Mouse (Mus musculus): ENCODE measurements at regions not wholly inside any gene's neighbourhood (a gene's known extent, or its start where the extent isn't known, plus 50 kb on each side); places are given as distances from the start of the nearest gene placed in this dataset.

GRCm38 (mm10) chr2:174178801-174179200 is 68.7 kb downstream of the Npepl1 start:
- Histone ChIP-seq H3K4me3 (ENCODE audit: insufficient read depth, low read length) (no peak overlapping the region), H3K4me1 (ENCODE audit: control insufficient read depth, insufficient read depth, low read length) (no peaks in the 10 kb centered on the region), H3K27ac (ENCODE audit: insufficient read depth, low read length) (no peak overlapping the region)
- TF ChIP-seq CTCF (IDR thresholded peaks at IDR 0.05; ENCODE audit: borderline replicate concordance, insufficient read depth, low read length) = no peak
- TF ChIP-seq POLR2A (IDR thresholded peaks at IDR 0.05; ENCODE audit: low read depth, low read length) = no peak

DNA sequence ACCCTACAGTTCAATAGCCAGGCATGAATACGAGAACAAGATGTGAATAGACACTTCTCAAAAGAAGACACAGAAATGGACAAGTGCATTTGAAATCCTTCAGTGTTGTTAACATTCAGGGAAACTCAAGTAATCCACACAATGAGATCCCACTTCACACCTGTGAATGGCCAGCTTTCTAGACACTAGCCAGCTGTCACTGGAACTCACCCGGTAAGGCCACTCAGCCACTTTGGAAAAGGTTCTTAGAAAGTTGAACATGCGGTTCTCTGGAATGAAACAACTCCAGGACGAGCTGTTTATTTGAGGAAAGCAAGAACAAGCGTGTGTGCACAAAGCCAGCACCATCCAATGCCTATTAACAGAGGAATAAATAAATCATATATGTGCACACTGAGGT is 74.6 kb downstream of the Npepl1 start:
- no peak overlapping the region for H3K4me3 ChIP-seq (ENCODE audit: insufficient read depth, low read length)
- no peaks in the 10 kb centered on the region for H3K4me1 ChIP-seq (ENCODE audit: control insufficient read depth, insufficient read depth, low read length)
- no peak overlapping the region for H3K27ac ChIP-seq (ENCODE audit: insufficient read depth, low read length)
- TF ChIP-seq CTCF (IDR thresholded peaks at IDR 0.05; ENCODE audit: borderline replicate concordance, insufficient read depth, low read length) (no peak), POLR2A (IDR thresholded peaks at IDR 0.05; ENCODE audit: low read depth, low read length) (no peak)

DNA sequence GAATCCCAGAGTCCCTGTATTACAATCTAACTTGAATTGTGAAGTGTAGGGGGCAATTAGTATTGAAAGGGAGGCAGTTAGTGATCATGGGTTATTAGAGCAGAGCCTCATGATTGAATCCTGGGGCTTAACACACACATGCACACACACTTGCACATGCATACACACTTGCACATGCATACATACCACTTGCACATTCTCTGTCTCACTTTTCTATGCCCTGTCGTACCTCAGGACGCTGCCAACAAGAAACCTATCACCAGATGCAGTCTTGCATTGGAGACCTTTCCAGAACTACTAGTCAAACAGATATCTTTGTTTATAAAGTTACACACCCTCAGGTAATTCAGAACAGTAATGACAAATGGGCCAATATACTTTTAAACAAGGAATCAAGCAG is 80.9 kb downstream of the Npepl1 start:
- no peak overlapping the region for H3K27ac ChIP-seq (ENCODE audit: insufficient read depth, low read length)
- no peak for TF ChIP-seq CTCF (IDR thresholded peaks at IDR 0.05; ENCODE audit: borderline replicate concordance, insufficient read depth, low read length)

GRCm38 (mm10) chr2:174191516-174191915 is 81.4 kb downstream of the Npepl1 start:
- no peaks in the 10 kb centered on the region for H3K4me1 ChIP-seq (ENCODE audit: control insufficient read depth, insufficient read depth, low read length)
- no peak overlapping the region for H3K4me3 ChIP-seq (ENCODE audit: insufficient read depth, low read length)
- H3K27ac ChIP-seq (ENCODE audit: insufficient read depth, low read length) = no peak overlapping the region
- TF ChIP-seq CTCF (IDR thresholded peaks at IDR 0.05; ENCODE audit: borderline replicate concordance, insufficient read depth, low read length) (no peak), POLR2A (IDR thresholded peaks at IDR 0.05; ENCODE audit: low read depth, low read length) (no peak)

More for the DNA sequence above, 80.9 kb downstream of the Npepl1 start:
- H3K4me3 ChIP-seq (ENCODE audit: insufficient read depth, low read length) = no peak overlapping the region
- H3K4me1 ChIP-seq (ENCODE audit: control insufficient read depth, insufficient read depth, low read length) = no peaks in the 10 kb centered on the region

- TF ChIP-seq POLR2A (IDR thresholded peaks at IDR 0.05; ENCODE audit: low read depth, low read length) (no peak), CTCF (IDR thresholded peaks at IDR 0.05; ENCODE audit: borderline replicate concordance, insufficient read depth, low read length) (no peak)
- Histone ChIP-seq H3K27ac (ENCODE audit: insufficient read depth, low read length) (no peak overlapping the region), H3K4me1 (ENCODE audit: control insufficient read depth, insufficient read depth, low read length) (no peaks in the 10 kb centered on the region), H3K4me3 (ENCODE audit: insufficient read depth, low read length) (no peak overlapping the region)
Observed at GRCm38 (mm10) chr2:174192026-174192425, 81.9 kb downstream of the Npepl1 start.

DNA sequence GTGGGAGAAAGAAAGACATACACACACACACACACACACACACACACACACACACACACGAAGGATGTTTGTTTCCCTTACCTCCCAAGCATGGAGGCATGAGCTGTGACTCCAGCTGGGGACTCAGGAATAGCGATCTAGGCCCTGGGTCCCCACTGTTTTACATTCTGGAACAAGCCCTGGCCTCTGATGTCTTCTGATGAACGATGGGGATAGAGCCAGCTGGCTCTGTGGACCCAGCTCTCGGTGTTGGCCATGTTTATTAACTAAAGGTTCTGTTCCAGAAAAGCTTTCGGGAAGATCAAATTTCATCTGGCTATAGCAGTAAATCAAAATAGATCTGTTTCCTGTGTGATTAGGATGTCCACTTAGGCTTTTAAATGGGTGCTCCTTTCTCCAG is 83.4 kb downstream of the Npepl1 start:
- Histone ChIP-seq H3K27ac (ENCODE audit: insufficient read depth, low read length) (no peak overlapping the region), H3K4me1 (ENCODE audit: control insufficient read depth, insufficient read depth, low read length) (no peaks in the 10 kb centered on the region), H3K4me3 (ENCODE audit: insufficient read depth, low read length) (no peak overlapping the region)
- TF ChIP-seq POLR2A (IDR thresholded peaks at IDR 0.05; ENCODE audit: low read depth, low read length) (no peak), CTCF (IDR thresholded peaks at IDR 0.05; ENCODE audit: borderline replicate concordance, insufficient read depth, low read length) (no peak)

GRCm38 (mm10) chr2:174195651-174196050 is 85.5 kb downstream of the Npepl1 start:
- Histone ChIP-seq H3K27ac (ENCODE audit: insufficient read depth, low read length) (no peak overlapping the region), H3K4me1 (ENCODE audit: control insufficient read depth, insufficient read depth, low read length) (no peaks in the 10 kb centered on the region), H3K4me3 (ENCODE audit: insufficient read depth, low read length) (no peak overlapping the region)
- TF ChIP-seq POLR2A (IDR thresholded peaks at IDR 0.05; ENCODE audit: low read depth, low read length) = no peak

GRCm38 (mm10) chr2:174196696-174197215 is 86.6 kb downstream of the Npepl1 start:
- no peaks in the 10 kb centered on the region for H3K4me1 ChIP-seq (ENCODE audit: control insufficient read depth, insufficient read depth, low read length)
- no peak for TF ChIP-seq POLR2A (IDR thresholded peaks at IDR 0.05; ENCODE audit: low read depth, low read length)
- TF ChIP-seq CTCF (IDR thresholded peaks at IDR 0.05; ENCODE audit: borderline replicate concordance, insufficient read depth, low read length) = no peak
- no peak overlapping the region for H3K4me3 ChIP-seq (ENCODE audit: insufficient read depth, low read length)
- H3K27ac ChIP-seq (ENCODE audit: insufficient read depth, low read length) = no peak overlapping the region

- Histone ChIP-seq H3K4me3 (ENCODE audit: insufficient read depth, low read length) (no peak overlapping the region), H3K4me1 (ENCODE audit: control insufficient read depth, insufficient read depth, low read length) (no peaks in the 10 kb centered on the region), H3K27ac (ENCODE audit: insufficient read depth, low read length) (no peak overlapping the region)
- no peak for TF ChIP-seq POLR2A (IDR thresholded peaks at IDR 0.05; ENCODE audit: low read depth, low read length)
- TF ChIP-seq CTCF (IDR thresholded peaks at IDR 0.05; ENCODE audit: borderline replicate concordance, insufficient read depth, low read length) = no peak
Observed at GRCm38 (mm10) chr2:174197306-174197945, 86.7 kb upstream of the Gnas start.

- H3K4me3 ChIP-seq (ENCODE audit: insufficient read depth, low read length) = no peak overlapping the region
- TF ChIP-seq CTCF (IDR thresholded peaks at IDR 0.05; ENCODE audit: borderline replicate concordance, insufficient read depth, low read length) (no peak), POLR2A (IDR thresholded peaks at IDR 0.05; ENCODE audit: low read depth, low read length) (no peak)
- no peak overlapping the region for H3K27ac ChIP-seq (ENCODE audit: insufficient read depth, low read length)
- H3K4me1 ChIP-seq (ENCODE audit: control insufficient read depth, insufficient read depth, low read length) = no peaks in the 10 kb centered on the region
Observed at GRCm38 (mm10) chr2:174198406-174198971, 85.6 kb upstream of the Gnas start.

Measured in embryonic fibroblast, embryonic 13.5 days (primary cell).